Mouse (Mus musculus): ENCODE data around the gene Acox1.

GRCm38 (mm10) chr11:116196866-116197583 is 1.8 kb downstream of the Acox1 start:
- TF ChIP-seq EP300 (IDR thresholded peaks at IDR 0.05; ENCODE audit: low read depth) (no peak), CTCF (IDR thresholded peaks at IDR 0.05; ENCODE audit: low read depth) (no peak)
